Mouse (Mus musculus) embryonic facial prominence, embryonic 15.5 days (tissue): ENCODE data around the gene Secisbp2. TPM values are rescaled to one million over a fixed set of nuclear protein-coding genes. Genes with fewer than 3 reads are reported as not detected.

Experiments
- polyA plus RNA-seq: library from polyadenylated mRNA; unstranded; fragments of >200 nt; fragmentation: Nextera tagmentation; extraction: Ambion mirVana; gene quantifications from 2 replicates; pipeline ENCODE4 v1.2.1, GENCODE M21; 2015

Gene Secisbp2
- polyA plus RNA-seq, 1 experiment from 2014 or later, result 31.6 TPM

Other genes with a start within 250 kb of the Secisbp2 start
- 113 and 114 TPM in 2 replicates for gene S1pr3, start 243.1 kb upstream of the Secisbp2 start, polyA plus RNA-seq
- 1.1 and 1.4 TPM in 2 replicates for gene Shc3, start 82.3 kb upstream of the Secisbp2 start, polyA plus RNA-seq
- 228 and 250 TPM in 2 replicates for gene Cks2, start 6.5 kb upstream of the Secisbp2 start, polyA plus RNA-seq
- 9.4 and 11.1 TPM in 2 replicates for gene Sema4d, start 142.1 kb downstream of the Secisbp2 start, polyA plus RNA-seq
- 79.3 and 88.7 TPM in 2 replicates for gene Gadd45g, start 195.0 kb downstream of the Secisbp2 start, polyA plus RNA-seq